Mouse (Mus musculus) MN1 (cell line): Measurements from ENCODE around the gene Atp6v1e1.
"Not testable (repeated sequence)": the region's sequence is repeated elsewhere in the genome, so short reads cannot be mapped to it uniquely, and the experiment has no call there.

ENCODE experiments used
- DNase-seq: peaks from one replicate; pipeline ENCODE4 v3.0.0-alpha.2; 2016; ENCODE audit warnings: low spot score

Gene Atp6v1e1

DNA sequence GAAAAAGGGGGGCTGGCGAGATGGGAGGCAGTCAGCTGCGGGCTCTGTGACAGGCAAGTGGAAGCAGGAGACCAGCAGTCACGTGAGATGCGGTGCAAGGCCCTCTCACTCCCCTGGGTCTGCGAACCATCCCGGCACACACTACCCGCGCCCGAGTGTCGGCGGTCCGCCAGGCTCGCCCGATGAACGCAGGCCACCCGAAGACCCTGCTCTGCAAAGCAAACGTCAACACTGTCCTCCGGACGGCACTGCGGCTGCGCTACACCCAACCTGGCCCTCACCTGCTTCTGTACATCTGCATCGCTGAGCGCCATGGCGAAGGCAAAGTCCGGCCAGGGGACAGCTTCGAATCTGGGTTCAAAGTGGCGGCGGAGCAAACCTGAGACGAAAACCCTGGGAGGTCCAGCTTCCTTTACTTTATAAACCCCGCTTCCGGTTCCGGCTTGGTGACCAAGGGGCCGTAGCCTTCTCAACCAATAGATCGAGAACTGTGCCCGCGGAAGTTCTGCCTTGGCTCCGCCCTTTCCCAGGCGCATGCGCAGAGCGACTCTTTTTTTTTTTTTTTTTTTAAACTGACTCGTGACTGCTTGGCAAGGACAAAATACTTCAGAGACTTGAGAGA, at the start of gene Atp6v1e1:
Gene Atp6v1e1, minus strand, starts transcription at position 487 of the 622 bp plus-strand sequence.
- peak; percentile 97 for DNase-seq

DNA sequence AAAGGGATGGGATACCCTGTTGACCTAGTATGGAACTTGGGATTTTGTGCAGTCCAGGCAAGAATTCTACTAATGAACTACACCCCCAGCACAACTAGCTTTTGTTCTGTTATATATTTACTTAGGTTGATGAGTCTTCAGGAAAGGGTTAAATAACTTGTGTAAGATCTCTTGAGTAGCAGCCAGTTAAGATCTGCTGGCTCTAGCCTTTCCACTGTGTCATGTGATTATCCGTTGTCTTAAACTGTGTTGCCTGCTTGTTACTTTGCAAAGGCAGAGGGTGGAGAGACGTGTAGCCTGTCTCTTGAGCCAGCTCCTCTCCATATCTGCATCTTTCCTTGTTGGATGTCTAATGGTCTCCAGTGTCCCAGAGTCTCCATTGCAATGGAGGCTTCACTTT, 48.7 kb upstream of the Atp6v1e1 start:
- no peak for DNase-seq

DNA sequence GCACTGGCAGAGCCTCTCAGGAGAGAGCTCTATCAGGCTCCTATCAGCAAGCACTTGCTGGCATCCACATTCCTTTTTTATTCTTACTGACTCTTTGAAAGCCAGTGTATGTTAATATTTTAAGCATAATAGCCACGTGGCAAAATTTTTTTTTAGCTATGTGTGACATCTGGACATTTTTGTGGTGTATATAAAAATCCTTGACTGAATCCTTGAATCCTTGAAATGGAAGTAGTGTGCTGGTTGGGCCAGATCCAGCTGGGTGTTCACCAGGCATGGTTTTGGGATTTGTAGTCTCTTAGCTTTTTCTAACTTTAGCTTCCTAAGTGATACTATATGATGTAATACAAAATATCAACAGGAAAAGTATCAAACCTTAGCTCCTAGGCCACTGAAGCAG, 46.2 kb upstream of the Atp6v1e1 start:
- no peak for DNase-seq

DNA sequence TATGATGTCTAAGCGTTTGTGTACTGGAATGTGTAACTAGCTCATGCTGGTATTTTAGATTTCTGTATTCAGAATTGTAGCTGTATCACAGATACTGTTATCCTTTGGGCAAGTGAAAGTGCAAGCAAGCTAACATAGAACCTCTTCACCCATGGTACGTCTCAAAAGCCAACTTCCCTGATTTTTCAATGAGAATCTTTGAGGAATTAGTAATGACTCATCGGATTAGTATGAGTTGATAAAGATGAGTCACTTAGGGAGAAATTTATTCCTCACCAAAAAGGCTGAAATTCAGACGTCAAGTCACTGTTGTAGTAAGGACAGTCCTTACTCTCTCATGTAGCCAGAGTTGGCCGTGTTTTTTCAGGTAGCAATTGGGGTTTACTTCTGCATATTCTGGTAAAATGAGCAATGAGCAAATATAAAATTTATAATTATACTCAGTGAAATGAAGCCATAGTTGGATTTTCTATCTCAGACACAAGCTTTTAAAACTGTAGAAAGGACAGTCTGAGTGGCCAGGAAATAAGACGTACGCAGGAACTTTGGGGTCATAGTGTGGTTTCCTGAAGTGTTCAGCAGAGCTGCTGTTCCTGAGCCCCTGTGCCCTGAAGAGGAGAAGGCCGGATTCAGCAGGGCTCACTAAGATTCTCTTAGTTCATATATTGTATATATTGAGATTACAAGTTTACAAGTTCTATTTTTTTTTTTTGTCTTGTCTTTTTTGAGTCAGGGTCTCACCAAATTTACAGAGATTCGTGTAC, 43.6 kb upstream of the Atp6v1e1 start:
- DNase-seq: no peak

DNA sequence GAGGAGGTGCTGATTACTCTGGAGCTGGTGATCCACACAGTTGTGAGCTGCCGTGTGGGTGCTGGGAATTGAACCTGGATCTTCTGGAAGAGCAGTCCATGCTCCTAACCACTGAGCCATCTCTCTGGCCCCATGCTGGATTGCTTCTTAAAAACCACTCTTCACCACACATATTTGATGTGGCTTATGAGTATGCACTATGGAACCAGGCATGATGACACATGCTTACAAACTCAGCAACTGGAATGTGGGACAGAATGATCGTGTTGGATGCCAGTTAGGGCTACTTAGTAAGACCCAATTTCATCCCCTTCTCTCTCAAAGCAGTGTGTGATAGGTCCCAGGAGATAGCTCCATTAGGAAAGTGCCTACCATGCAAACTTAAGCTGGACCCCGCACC, 37.5 kb upstream of the Atp6v1e1 start:
- no peak for DNase-seq

DNA sequence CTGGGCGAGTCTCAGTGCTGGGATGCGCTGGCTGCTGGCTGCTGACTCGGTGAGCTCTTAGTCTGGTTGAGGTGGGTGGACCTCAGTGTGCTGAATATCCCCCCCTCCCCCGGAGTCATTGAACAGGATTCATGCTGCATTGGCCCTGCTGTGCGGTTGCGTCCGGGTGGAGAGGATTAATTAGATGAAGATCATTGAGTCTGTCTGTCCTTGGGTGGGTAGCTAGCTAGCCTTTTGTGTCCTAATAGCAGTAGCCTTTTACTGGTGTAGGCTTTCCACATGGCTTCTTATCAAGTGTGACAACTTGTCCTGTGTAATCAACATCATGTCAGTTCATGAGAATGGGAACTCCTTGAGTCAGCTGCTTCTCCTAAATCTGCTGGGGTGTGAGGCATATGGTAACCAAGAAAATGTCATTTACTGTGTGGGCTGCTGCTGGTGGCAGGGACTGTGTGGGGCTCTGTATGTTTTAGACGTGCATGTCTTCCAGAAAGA, 35.7 kb upstream of the Atp6v1e1 start:
- DNase-seq: no peak

DNA sequence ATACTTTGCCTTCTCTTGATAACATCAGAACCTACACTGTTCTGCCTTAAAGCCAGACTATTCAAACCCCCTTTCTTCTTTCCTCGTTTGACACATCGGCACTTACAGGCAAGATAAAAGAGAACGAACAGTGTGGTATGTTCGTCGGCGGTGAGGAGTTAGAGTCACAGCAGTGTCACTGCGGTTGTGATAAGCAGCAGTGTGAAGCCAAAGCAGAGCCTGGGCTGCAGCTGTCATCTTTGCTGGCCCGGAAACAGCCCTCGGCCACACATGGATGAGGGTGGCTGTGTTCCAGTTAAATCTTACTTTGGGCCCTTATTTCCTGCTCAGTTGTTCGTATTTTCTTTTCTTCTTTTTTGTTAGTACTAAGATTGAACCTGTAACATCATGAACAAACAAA, 31.8 kb upstream of the Atp6v1e1 start:
- DNase-seq: no peak

DNA sequence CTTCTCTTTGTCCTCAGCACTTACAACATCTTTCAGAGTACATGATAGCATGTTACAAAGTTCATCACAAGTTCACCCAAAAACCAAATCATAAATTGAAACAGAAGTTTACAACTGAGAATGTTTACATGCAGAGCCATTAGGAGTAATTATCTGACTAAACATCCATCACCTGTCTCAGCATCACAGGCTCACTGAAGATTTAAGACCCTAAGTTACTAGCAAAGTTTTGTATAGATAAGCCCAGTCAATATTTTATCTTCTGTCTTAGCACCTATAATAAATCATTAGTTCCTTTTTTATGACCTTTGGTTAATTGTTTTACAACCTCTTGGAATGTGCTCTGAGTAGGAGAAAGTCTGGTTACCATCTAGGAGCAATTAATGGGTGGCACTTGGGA, 28.1 kb upstream of the Atp6v1e1 start:
- not testable (repeated sequence) for DNase-seq

DNA sequence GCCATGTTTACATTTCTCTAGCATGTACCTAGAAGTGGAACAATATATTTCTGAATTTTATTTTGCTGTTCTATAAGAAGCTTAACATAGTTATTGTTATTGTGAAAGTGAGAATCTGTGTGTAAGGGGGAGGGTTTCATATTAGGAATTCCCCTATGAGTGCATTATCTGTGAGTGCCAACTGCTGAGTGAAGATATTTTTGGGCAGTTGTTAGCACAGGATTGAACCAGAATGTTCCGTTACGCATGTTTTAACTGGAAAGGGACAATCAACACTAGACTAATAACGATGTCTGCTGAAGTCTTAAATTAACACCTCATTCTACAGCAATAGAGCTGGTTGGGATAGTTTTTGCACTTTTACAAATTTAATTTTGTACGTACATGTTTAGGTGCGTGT, 19.2 kb upstream of the Atp6v1e1 start:
- no peak for DNase-seq

DNA sequence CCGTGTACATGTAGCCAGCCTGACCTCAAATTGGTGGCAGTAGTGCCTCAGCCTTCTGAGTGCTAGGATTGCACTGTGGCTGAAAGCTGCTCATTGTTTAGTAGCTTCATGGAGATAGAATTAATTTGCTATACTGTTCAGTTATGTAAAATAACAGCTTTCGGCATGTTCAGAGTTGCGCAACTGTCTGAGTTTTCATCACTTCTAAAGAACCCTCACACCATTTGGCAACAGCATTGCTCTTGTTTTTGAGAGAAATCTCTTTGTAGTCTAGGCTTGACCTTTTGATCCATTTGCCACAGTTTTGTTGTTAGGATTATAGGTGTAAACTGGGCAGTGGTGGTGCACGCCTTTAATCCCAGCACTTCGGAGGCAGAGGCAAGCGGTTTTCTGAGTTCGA, 17.7 kb upstream of the Atp6v1e1 start:
- no peak for DNase-seq

DNA sequence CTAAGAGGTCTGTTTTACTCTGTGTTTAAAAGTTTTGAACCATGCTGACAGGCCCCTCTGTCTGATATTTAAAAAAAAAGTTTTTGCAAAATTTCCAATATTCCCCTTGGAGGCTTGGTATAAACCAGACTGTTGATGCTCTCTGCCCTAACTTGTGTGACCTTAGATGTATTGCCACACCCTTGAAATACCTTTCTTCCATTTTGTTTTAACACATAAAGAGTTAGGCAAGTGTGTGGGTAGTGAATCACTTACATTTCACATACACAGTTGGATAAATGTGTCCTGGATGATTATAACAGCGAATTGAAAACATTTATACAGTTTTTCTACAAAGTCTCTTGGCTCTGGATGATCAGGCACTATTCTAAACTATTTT, 14.5 kb upstream of the Atp6v1e1 start:
- no peak for DNase-seq

DNA sequence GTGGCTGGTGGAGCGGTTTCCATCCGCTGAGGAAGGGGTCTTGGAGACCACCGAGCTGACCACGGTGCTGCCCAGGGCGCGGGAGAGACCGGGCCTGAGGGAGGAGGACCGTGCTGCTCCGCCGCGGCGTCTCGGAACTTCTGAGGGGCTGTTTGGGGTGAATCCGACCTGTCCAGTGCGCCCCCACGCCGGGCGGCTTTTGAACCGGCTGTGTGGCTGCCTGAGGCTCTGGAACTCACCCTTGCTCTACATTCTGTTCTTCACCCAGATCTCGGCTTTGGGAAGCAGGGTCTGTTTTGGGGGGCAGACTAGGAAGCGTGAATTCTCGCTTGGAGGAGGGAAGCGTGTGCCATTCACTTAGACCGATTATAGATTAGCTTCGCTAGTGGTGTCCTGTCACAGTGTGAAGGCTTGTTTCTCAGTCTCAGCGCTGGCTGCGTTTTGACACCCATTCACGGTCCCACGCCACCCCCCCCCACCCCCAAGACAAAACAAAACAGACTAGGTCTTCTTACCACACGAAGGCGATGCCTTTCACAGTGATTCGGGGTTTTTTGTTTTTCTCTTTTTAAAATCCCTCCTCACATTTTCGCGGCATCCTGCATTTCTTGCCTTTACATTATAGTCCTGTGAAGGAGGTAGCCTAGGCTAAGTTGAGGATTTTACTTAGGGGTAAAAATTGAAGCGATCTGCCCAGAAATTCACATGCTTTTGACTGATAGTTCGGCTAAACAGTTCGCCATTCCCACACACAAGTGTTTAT, 14.0 kb upstream of the Atp6v1e1 start:
- peak; percentile 23 for DNase-seq

DNA sequence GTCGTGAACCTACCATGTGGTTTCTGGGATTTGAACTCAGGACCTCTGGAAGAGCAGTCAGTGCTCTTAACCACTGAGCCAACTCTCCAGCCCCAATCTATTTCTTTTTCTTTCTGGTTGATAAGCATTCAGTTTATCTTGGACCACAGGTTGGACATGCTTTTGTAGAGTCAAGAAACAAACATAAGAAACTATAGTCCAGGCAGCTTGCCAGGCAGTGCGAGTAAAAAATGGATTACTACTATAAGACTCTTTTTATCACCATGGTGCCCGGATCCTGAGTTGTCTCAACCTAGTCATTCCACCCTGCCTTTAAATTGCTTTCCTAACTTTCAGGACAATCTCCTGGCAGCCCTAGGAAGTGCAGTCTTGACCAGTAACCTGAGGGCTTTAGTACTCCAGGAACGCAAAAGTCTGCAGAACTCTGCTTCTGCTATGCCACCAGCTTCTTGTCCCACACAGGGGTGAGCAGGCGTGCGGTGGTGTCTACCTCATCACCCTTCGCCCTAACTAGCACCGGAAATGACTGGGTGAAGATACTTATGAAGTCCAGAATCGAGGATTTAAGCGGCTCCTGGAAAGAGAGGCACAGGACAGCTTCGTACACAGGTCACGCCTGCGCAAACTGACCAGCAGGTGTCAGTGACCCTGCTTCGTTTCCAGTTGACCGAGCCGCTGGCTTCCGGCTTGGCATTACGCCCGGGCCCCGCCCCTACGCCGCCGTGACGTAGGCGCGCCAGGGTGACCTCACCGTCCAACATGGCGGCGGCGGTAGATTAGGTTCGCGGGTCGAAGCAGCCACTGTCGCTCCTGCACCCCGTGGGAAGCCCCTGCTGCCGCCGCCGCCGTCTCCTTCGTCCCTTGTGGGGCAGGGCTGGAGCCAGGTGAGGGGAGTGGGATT, 13.1 kb upstream of the Atp6v1e1 start, which contains the start of gene Bcl2l13:
Gene Bcl2l13, plus strand, starts transcription at position 739 of the 901 bp plus-strand sequence.
- peak; percentile 96 for DNase-seq

DNA sequence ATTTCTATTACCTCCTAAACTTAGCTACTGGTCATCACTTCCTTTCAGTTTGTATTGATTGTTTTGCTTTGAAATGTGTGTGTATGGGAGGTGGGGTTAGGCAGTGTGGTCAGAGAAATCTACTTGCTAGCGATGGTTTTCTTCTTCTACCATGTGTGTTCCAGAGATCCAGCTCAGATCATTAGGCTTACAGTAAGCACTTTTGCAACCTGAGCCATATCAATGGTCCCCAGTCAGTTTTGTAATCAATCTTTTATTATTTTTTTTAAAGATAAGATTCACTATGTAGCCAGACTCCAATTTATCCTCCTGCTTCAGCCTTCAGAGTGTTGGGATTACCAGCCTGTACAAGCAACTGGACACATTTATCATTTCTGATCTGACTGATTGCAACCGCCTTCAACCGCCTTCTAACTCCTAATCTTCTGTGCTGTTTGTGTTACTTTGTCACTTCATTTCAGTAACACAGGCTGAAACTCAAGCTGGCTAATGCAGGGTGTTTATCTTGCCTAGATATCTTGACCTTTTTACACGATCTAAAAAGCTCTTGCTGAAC, 12.3 kb upstream of the Atp6v1e1 start:
- DNase-seq: no peak

DNA sequence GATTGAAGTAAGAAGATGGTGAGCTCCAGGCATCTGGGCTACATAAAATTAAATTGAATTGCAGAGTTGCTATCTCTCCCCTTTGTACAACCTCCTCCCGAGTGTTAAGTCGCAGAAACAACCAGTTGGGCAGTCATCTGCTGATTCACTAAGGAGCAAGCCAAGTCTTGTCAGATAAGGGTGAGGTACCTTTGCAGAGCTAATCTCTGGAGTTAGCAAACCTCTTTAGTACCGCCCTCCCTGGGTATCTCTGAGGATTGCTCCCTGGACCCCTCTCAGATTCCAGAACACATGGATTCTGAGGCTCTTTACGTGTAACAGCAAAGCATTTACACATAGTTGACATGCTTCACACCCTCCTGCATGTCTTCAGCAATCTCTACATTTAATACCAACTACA, 9.5 kb upstream of the Atp6v1e1 start:
- DNase-seq: no peak

DNA sequence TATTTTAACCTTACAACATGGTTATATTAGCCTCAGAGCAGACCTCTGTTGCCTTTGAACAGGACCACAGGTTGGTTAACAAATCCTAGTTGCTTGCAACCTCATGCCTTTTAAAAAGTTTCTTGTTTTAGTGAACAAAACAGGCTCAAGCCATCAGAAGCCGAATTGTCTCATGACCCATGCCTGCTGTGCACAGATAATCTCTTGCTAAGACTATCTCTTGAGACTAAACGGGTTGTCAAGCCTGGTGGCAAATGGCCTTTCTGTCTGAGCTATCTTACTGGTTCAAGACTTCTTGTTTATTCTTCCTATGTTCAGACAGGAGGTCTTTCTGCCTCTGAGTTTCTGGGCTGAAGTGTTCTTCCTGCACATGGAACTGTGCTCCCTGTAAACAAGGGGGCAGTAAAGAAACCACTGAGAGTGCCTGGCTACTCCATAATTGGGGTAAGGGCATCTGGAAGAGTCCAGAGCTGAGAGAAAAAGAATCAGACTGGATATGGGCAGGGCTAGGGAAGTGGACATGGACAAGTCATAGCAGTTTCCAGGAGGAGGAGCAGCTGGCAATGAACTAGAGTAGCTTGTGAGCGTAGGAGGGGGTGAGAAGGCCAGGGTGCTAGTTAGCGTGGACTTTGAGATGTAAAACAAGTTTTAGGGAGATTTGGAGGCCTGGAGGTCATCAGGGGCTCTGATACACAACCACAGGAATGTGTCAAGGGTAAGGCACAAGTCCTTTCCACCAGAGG, 8.4 kb upstream of the Atp6v1e1 start:
- no peak for DNase-seq

DNA sequence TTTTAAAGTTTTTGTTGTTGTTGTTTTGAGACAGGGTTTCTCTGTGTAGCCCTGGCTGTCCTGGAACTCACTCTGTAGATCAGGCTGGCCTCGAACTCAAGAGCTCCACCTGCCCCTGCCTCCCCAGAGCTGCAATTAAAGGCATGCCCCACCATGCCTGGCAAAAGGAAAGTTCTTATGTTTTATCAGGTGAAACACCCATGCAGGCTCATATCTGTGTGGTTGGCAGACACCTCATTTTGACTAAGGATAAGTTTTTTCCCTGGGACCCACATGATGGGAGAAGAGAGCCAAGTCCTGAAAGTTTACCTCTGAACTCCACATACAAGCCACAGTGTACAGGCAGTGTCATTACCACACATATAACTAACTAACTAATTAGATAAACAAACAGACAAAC, 7.5 kb upstream of the Atp6v1e1 start:
- no peak for DNase-seq

DNA sequence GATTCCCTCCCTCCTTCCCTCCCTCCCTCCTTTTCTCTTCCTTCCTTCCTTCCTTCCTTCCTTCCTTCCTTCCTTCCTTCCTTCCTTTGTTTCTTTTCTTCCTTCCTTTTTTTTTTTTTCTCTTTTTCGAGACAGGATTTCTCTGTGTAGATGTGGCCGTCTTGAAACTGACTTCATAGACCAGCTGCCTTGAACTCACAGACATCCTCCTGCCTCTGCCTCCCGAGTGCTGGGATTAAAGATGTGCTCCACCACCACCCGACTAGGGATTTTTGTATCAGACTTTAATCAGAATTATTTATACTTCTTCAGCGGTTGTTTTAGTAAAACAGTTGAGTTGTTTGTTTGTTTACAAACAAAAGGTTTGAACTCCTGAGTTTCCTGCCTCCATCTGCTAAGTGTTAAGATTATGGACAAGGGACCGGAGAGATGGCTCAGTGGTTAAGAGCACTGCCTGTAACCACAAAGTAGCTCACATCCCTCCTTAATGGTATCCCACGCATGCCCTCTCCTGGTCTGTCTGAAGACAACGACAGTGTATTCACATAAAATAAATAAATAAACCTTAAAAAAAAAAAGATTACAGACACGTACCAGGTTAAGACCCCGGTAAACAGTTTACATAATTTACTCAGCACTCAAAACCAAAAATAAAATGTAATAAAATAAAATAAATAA, 483 bp upstream of the Atp6v1e1 start:
- DNase-seq: peak; percentile 65

DNA sequence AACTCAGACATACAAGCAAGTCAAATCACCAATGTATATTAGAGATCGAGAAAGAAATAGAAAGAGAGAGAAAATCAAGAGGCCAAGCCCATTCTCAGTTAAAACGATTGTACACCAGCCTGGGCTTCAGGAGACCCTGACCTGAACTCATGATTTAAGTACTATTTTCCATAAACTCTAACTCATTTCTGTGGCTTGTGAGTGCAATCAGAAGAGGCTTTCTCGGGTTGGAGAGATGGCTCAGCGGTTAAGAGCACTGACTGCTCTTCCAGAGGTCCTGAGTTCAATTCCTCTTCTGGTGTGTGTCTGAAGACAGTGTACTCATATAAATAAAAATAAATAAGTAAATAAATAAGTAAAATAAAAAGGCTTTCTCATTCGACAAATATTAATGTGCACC, 878 bp downstream of the Atp6v1e1 start:
- no peak for DNase-seq

DNA sequence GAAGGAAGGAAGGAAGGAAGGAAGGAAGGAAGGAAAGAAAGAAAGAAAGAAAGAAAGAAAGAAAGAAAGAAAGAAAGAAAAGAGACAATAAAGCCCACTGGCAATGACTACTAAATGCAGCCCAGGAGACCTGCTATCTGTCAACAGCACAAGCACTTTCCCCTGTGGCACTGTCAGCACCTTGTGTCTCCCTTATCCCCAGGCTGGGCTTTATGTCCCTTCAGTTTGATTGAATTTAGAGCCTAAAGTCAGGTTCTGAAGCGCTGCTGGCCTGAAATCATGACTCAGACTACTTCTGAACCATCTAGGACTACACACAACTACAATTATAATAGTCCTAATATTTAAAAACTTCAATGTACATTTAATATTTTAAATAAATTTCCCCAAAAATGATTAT, 1.7 kb downstream of the Atp6v1e1 start:
- DNase-seq: no peak
